Mouse (Mus musculus): ENCODE results near the gene Sh3pxd2a. TPM values are rescaled to one million over a fixed set of nuclear protein-coding genes. Genes with fewer than 3 reads are reported as not detected.

Sh3pxd2a gene
- total RNA-seq, 2 experiments from 2014 or later = 32.8 to 42.6 TPM

- DNase-seq (ENCODE audit: low spot score) = no peak
Measured at GRCm38 (mm10) chr19:47282050-47282454, 182.1 kb downstream of the Sh3pxd2a start.

GRCm38 (mm10) chr19:47280894-47281293, 183.3 kb downstream of the Sh3pxd2a start:
- DNase-seq (ENCODE audit: low spot score) = peak; percentile 50

GRCm38 (mm10) chr19:47279788-47280532, 184.2 kb downstream of the Sh3pxd2a start:
- peak; percentile 95 for DNase-seq (ENCODE audit: low spot score)

GRCm38 (mm10) chr19:47279372-47279771, 184.8 kb downstream of the Sh3pxd2a start:
- DNase-seq (ENCODE audit: low spot score) = no peak

- no peak for DNase-seq (ENCODE audit: low spot score)
Measured at GRCm38 (mm10) chr19:47276730-47277129, 187.5 kb downstream of the Sh3pxd2a start.

GRCm38 (mm10) chr19:47270520-47270919, 193.7 kb downstream of the Sh3pxd2a start:
- no peak for DNase-seq (ENCODE audit: low spot score)

GRCm38 (mm10) chr19:47269729-47270128, 194.5 kb downstream of the Sh3pxd2a start:
- no peak for DNase-seq (ENCODE audit: low spot score)

GRCm38 (mm10) chr19:47267066-47267465, 197.1 kb downstream of the Sh3pxd2a start:
- DNase-seq (ENCODE audit: low spot score) = no peak

- DNase-seq (ENCODE audit: low spot score) = no peak
Measured at GRCm38 (mm10) chr19:47266070-47266801, 198.0 kb downstream of the Sh3pxd2a start.

GRCm38 (mm10) chr19:47264322-47265092, 199.7 kb downstream of the Sh3pxd2a start:
- DNase-seq (ENCODE audit: low spot score) = peak; percentile 80

GRCm38 (mm10) chr19:47263621-47264020, 200.6 kb downstream of the Sh3pxd2a start:
- DNase-seq (ENCODE audit: low spot score) = no peak

- no peak for DNase-seq (ENCODE audit: low spot score)
Measured at GRCm38 (mm10) chr19:47261196-47261595, 203.0 kb downstream of the Sh3pxd2a start.

- DNase-seq (ENCODE audit: low spot score) = peak; percentile 56
Measured at GRCm38 (mm10) chr19:47259581-47259980, 204.6 kb downstream of the Sh3pxd2a start.

GRCm38 (mm10) chr19:47255919-47256318, 208.3 kb downstream of the Sh3pxd2a start:
- DNase-seq (ENCODE audit: low spot score) = no peak

- DNase-seq (ENCODE audit: low spot score) = no peak
Measured at GRCm38 (mm10) chr19:47255036-47255435, 209.2 kb downstream of the Sh3pxd2a start.

GRCm38 (mm10) chr19:47253053-47253628, 211.1 kb downstream of the Sh3pxd2a start:
- DNase-seq (ENCODE audit: low spot score) = no peak

GRCm38 (mm10) chr19:47250931-47251330, 213.3 kb downstream of the Sh3pxd2a start:
- DNase-seq (ENCODE audit: low spot score) = no peak

- DNase-seq (ENCODE audit: low spot score) = peak; percentile 66
Measured at GRCm38 (mm10) chr19:47248906-47249568, 215.2 kb downstream of the Sh3pxd2a start.

- DNase-seq (ENCODE audit: low spot score) = no peak
Measured at GRCm38 (mm10) chr19:47248296-47248695, 215.9 kb downstream of the Sh3pxd2a start.

- no peak for DNase-seq (ENCODE audit: low spot score)
Measured at GRCm38 (mm10) chr19:47247791-47248190, 216.4 kb downstream of the Sh3pxd2a start.

- DNase-seq (ENCODE audit: low spot score) = no peak
Measured at GRCm38 (mm10) chr19:47245512-47245911, 218.7 kb downstream of the Sh3pxd2a start.

Data from gastrocnemius, adult 18-20 months (tissue).